Mouse (Mus musculus) intestine, embryonic 14.5 days (tissue): ENCODE measurements around the gene Sesn3. TPM values are rescaled to one million over a fixed set of nuclear protein-coding genes. Genes with fewer than 3 reads are reported as not detected.

Source experiments
- ATAC-seq: fragments of 200-750 bp; cut with Nextera tagmentation; replicated peaks from 2 replicates; pipeline ENCODE4 v1.8.0; 2017; ENCODE audit warnings: low read depth, moderate number of reproducible peaks, moderate TSS enrichment, moderate library complexity; ENCODE audit not compliant: low FRiP score, low TSS enrichment
- DNase-seq: peaks from one replicate; pipeline ENCODE4 v3.0.0-alpha.2; 2018; ENCODE audit warnings: low spot score
- H3K27ac ChIP-seq: fragments of 300-500 bp; sonication (generic); 2 replicates; pipeline ENCODE4 v1.5.1; 2014; ENCODE audit warnings: low read depth, mild to moderate bottlenecking, control low read depth
- H3K27me3 ChIP-seq: fragments of 300-500 bp; sonication (generic); replicated peaks from 2 replicates; pipeline ENCODE4 v1.6.1; 2014; ENCODE audit warnings: low read length, control low read depth; ENCODE audit not compliant: control insufficient read depth, insufficient read depth
- H3K36me3 ChIP-seq: fragments of 300-500 bp; sonication (generic); 2 replicates; pipeline ENCODE4 v1.6.1; 2014; ENCODE audit warnings: low read length, control low read depth; ENCODE audit not compliant: control insufficient read depth, insufficient read depth
- H3K4me1 ChIP-seq: fragments of 300-500 bp; sonication (generic); replicated peaks from 2 replicates; pipeline ENCODE4 v1.6.1; 2014; ENCODE audit warnings: low read length, control low read depth, mixed read lengths; ENCODE audit not compliant: control insufficient read depth, insufficient read depth
- H3K4me2 ChIP-seq: fragments of 300-500 bp; sonication (generic); 2 replicates; pipeline ENCODE4 v1.6.1; 2014; ENCODE audit warnings: low read length
- H3K4me3 ChIP-seq: fragments of 300-500 bp; sonication (generic); 2 replicates; pipeline ENCODE4 v1.5.1; 2014; ENCODE audit warnings: low read depth, low read length, control low read depth, mixed read lengths
- H3K9ac ChIP-seq: fragments of 300-500 bp; sonication (generic); 2 replicates; pipeline ENCODE4 v1.6.1; 2014; ENCODE audit warnings: mild to moderate bottlenecking, low read length
- H3K9me3 ChIP-seq: fragments of 300-500 bp; sonication (generic); 2 replicates; pipeline ENCODE4 v1.6.1; 2016; ENCODE audit warnings: low read length, control low read depth; ENCODE audit not compliant: control insufficient read depth
- WGBS: fragments of 180-500 bp; shearing (Covaris S2); extraction: QIAGEN DNeasy Blood & Tissue Kit; methylation state at CpG from one replicate; pipeline ENCODE4 v1.1.7; 2014; 5-methylcytosine and 5-hydroxymethylcytosine counted together
- polyA plus RNA-seq: library from polyadenylated mRNA; unstranded; fragments of >200 nt; fragmentation: Nextera tagmentation; extraction: Ambion mirVana; gene quantifications from 2 replicates; pipeline ENCODE4 v1.2.1, GENCODE M21; 2014

Gene Sesn3
- polyA plus RNA-seq, 1 experiment from 2014 or later: 30.5 TPM

- no peak for DNase-seq
- Histone ChIP-seq H3K36me3 (0 out of 2 replicates have a peak, but pooled peaks cover 4% of the 10 kb centered on the region), H3K9me3 (no peaks in the 10 kb centered on the region), H3K4me2 (no peak overlapping the region), H3K27me3 (no peaks in the 10 kb centered on the region), H3K9ac (no peak overlapping the region), H3K27ac (no peak overlapping the region), H3K4me1 (no peaks in the 10 kb centered on the region), H3K4me3 (no peak overlapping the region)
- no peak for ATAC-seq
- 76% methylated on average over 2 of the region's 2 CpGs for WGBS
These were observed 75.9 kb downstream of the Sesn3 start for GRCm38 (mm10) chr9:14350787-14351186.

DNA sequence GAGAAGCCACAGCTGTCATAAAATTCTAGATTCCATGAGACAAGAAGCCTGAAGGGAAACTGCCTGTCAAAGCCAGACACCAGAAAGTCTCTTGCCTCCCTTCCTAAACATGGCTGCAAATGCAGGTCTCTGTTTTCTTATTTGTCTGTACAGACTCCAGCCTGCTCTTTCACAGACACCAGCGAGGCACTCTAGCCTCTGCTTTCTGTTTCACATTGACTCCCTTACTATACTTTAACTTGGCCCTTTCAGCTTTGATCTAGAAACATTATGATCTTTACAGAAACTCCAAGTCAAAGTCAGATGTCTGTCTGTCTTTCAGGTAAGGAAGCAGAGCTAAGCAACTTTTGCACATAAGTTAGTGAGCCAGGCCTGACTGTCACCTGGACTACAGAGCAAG lies 77.5 kb downstream of the Sesn3 start:
- ATAC-seq: no peak
- WGBS: 75% methylated on average over 1 of the region's 1 CpGs

GRCm38 (mm10) chr9:14354852-14355251 lies 80.0 kb downstream of the Sesn3 start:
- ATAC-seq: no peak
- Histone ChIP-seq H3K4me2 (no peak overlapping the region), H3K27me3 (no peaks in the 10 kb centered on the region), H3K4me1 (no peaks in the 10 kb centered on the region), H3K36me3 (peaks cover 17% of the 10 kb centered on the region), H3K27ac (no peak overlapping the region), H3K9me3 (no peaks in the 10 kb centered on the region), H3K9ac (no peak overlapping the region), H3K4me3 (no peak overlapping the region)
- no peak for DNase-seq
- 78% methylated on average over 6 of the region's 6 CpGs for WGBS

More for the DNA sequence above, 77.5 kb downstream of the Sesn3 start:
- Histone ChIP-seq H3K9ac (no peak overlapping the region), H3K27ac (no peak overlapping the region), H3K9me3 (no peaks in the 10 kb centered on the region), H3K27me3 (no peaks in the 10 kb centered on the region), H3K4me2 (no peak overlapping the region), H3K36me3 (peaks cover 13% of the 10 kb centered on the region), H3K4me1 (no peaks in the 10 kb centered on the region), H3K4me3 (no peak overlapping the region)
- DNase-seq: no peak

GRCm38 (mm10) chr9:14357033-14357432 lies 82.2 kb downstream of the Sesn3 start:
- WGBS: 79% methylated on average over 4 of the region's 4 CpGs
- Histone ChIP-seq H3K36me3 (peaks cover 17% of the 10 kb centered on the region), H3K4me2 (no peak overlapping the region), H3K9me3 (no peaks in the 10 kb centered on the region), H3K4me1 (no peaks in the 10 kb centered on the region), H3K27me3 (no peaks in the 10 kb centered on the region), H3K27ac (no peak overlapping the region), H3K9ac (no peak overlapping the region), H3K4me3 (no peak overlapping the region)
- DNase-seq (no peak), ATAC-seq (no peak)

DNA sequence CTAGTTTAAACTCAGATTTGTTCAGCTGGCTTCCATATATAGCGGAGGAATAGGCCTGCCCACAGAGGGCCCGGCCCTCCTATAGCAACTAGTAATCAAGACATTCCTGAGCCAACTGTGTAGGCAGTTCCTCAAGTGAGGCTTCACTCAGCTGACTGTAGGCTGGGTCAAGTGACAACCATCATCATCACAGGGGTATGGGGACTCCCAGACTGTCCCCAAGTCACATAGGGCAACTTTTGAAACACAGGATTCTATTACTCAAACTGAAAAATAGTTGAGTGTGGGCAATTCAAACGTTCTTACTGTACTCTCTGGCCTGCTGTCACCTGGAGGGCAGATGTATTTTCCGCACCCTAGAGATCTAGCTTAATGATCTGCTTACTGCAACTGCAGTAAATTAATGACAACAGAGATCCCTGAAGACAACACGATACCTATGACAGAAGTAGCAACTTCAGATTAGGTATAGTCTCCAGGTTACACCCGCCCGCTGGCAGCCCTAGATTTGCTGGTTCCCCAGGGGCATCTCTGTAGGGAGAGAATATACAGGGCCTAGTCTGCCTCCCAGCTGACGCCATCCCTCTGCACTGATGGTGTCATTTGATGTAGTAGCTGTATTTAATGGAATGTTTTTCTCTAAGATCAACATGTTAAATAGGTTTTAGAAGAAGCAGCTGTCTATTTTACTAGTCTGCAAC lies 87.4 kb downstream of the Sesn3 start:
- no peak overlapping the region for H3K27ac ChIP-seq
- 83% methylated on average over 8 of the region's 8 CpGs for WGBS
- H3K36me3 ChIP-seq: peaks cover 5% of the 10 kb centered on the region
- no peak overlapping the region for H3K4me3 ChIP-seq
- DNase-seq: no peak
- H3K4me2 ChIP-seq: no peak overlapping the region
- H3K9me3 ChIP-seq: no peaks in the 10 kb centered on the region
- no peak overlapping the region for H3K9ac ChIP-seq
- H3K4me1 ChIP-seq: no peaks in the 10 kb centered on the region
- no peak for ATAC-seq
- no peaks in the 10 kb centered on the region for H3K27me3 ChIP-seq

DNA sequence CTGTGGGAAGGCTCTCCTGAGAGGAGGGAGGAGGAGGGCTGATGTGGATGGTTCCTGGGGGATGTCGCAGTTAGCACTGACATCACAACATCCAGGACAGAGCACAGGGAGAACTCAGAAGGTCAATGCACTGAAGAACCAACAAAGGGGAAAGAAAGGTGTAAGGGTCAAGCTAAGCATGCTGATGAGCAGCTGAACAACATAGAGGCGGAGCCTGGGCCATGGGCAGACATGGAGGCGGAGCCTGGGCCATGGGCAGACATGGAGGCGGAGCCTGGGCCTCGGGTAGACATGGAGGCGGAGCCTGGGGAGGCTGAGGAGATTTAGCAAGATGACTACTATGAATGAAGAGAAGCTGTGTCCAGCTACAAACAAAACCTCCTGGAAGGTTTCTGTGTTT lies 88.7 kb downstream of the Sesn3 start:
- no peaks in the 10 kb centered on the region for H3K27me3 ChIP-seq

GRCm38 (mm10) chr9:14364719-14365118 lies 89.9 kb downstream of the Sesn3 start:
- Histone ChIP-seq H3K4me3 (no peak overlapping the region), H3K9ac (no peak overlapping the region), H3K4me2 (no peak overlapping the region), H3K9me3 (no peaks in the 10 kb centered on the region), H3K27ac (no peak overlapping the region), H3K4me1 (no peaks in the 10 kb centered on the region), H3K27me3 (no peaks in the 10 kb centered on the region), H3K36me3 (no peaks in the 10 kb centered on the region)
- ATAC-seq: no peak
- no peak for DNase-seq
- WGBS: 93% methylated on average over 9 of the region's 9 CpGs

More for the DNA sequence above, 88.7 kb downstream of the Sesn3 start:
- WGBS: 81% methylated on average over 6 of the region's 6 CpGs
- Histone ChIP-seq H3K36me3 (no peaks in the 10 kb centered on the region), H3K9me3 (no peaks in the 10 kb centered on the region), H3K9ac (no peak overlapping the region), H3K27ac (no peak overlapping the region), H3K4me3 (no peak overlapping the region), H3K4me1 (no peaks in the 10 kb centered on the region), H3K4me2 (no peak overlapping the region)
- DNase-seq: no peak
- ATAC-seq: no peak

DNA sequence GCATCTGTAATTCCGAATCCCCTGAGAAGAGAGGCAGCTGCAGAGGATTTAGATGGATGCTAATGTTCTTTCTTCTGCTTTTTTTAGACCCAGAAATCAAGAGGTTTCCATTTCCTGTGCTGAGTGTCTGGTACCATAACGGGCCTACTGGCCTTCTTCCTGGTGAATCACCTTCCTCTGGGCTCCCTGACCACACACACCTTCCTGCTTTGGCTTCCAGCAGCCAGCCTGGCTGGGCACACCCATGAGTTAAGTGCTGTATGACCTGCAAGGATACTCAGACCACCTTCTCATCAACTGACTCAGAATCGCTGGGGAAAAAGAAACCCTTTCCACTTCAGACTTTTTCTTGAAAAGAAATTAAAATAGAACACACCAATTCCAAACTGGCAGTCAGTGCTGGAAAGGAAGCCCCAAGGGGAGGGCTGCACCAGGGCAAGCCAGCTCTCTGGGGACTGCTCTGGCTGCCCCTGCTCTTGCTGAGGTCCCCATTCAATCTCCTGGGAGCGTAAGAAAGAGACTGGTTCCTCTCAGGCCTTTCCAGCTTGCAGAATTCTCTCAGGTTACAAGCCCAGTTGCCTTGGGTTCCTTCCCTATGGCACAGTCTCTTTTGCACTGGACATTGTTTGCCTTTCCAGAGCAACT lies 90.7 kb downstream of the Sesn3 start:
- H3K9me3 ChIP-seq: no peaks in the 10 kb centered on the region
- no peak overlapping the region for H3K4me2 ChIP-seq
- ATAC-seq: no peak
- H3K4me1 ChIP-seq: no peaks in the 10 kb centered on the region
- no peaks in the 10 kb centered on the region for H3K36me3 ChIP-seq
- H3K27me3 ChIP-seq: no peaks in the 10 kb centered on the region
- no peak overlapping the region for H3K9ac ChIP-seq
- no peak for DNase-seq
- H3K27ac ChIP-seq: no peak overlapping the region
- WGBS: 59% methylated on average over 4 of the region's 4 CpGs
- H3K4me3 ChIP-seq: no peak overlapping the region

DNA sequence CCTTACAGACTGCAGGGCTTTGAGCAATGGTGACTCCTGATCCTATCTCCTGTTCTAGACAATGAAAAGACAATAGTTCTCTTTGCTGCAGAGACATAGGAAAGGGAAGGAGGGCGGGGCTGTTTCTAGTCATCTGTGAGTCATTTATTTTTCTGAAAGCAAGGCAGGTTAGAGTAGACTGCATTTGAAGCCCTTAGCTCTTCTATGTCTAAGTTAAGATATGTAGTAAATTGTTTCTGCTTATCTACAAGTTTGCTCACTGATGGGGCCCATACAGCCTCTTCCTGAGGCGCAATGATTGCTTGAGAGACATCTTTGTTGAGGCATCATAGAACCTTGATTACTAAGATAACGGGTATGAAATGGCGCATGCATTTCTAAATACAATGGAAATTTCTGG lies 93.0 kb downstream of the Sesn3 start:
- Histone ChIP-seq H3K9me3 (no peaks in the 10 kb centered on the region), H3K27ac (no peak overlapping the region), H3K4me1 (no peaks in the 10 kb centered on the region), H3K9ac (no peak overlapping the region), H3K4me3 (no peak overlapping the region), H3K4me2 (no peak overlapping the region), H3K36me3 (no peaks in the 10 kb centered on the region), H3K27me3 (no peaks in the 10 kb centered on the region)
- no peak for DNase-seq
- no peak for ATAC-seq
- 94% methylated on average over 4 of the region's 4 CpGs for WGBS
